Mouse (Mus musculus) spleen, postnatal 14 days (tissue): Measurements from ENCODE around the gene Lin9.

ENCODE experiments used
- DNase-seq, 2 experiments: peaks; one replicate each; pipeline ENCODE4 v3.0.0; 2021 to 2022; ENCODE audit warnings: low spot score in 2 of 2

The Lin9 gene

DNA sequence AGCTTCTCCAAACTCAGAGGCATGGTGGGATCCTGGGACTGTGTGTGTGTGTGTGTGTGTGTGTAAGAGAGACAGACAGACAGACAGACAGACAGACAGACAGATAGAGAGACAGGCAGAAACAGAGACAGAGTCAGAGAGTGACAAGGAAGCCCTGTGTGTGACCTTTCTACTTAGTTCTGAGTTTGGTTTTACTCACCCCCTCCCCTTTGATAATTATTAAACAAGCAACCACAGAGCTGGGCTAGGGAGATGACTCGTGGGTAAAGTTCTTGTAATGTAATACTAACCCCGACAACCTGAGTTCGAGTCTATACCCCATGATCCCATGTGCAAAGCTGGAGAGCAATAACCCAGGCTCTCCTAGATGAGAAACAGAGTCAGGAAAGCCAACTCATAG is 66.9 kb downstream of the Lin9 start:
- no peak for DNase-seq

DNA sequence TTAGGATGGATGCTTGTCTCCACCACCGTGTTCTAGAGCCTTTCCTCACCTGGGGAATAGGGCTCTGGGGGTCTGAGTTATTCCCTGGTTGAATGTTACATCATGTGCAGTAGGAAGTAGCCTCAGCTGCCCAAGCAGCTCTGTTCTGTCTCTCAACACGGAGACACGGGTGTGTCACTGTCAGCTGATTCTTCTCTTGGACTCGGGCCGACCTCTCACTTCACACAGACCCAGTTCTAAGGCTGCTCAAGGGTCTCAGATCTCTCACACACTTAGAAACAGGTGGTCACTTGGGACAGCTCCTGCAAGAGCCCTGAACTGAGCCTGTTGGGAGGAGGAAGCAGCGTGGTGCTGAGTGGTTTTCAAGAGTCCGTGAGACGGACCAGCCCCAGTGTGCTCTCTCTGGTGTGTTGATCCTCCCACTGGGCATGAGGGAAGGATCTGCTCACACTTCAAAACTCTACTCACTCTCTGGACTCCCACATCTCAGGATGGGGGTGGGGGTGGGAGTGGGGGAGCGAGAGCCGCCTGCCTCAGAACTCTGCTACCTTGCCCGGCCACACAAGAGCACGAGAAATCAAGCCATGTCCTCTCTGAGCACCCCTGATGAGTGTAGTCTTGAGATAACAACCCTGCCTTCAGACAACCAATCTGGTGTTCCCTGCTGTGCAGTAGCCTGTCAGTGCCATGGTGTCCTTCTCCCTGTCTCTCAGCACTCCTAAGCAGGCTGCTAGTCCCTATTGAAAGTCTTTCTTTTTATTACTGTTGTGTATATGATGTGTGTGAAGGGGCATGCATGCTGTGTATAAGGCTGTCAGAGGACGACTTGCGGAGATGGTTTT is 68.2 kb downstream of the Lin9 start:
- DNase-seq: no peak

DNA sequence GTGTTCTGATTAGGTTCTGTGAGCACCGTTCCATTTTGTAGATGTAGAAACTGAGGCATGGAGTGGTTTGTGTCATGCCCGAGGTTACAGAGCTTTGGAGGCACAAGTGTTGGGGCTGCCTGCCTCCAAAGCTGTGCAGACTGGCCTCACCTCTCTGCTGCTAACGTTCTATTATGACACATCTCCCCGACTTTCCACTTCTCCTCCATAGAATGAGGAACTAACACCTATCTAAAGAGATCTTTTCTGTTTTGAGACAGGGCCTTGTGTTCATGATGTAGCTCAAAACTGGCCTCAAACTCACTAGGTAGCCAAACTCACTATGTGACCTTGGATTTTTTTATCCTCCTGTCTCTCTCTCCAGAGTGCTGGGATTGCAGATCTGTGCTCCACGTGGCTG is 77.8 kb downstream of the Lin9 start:
- DNase-seq: no peak

DNA sequence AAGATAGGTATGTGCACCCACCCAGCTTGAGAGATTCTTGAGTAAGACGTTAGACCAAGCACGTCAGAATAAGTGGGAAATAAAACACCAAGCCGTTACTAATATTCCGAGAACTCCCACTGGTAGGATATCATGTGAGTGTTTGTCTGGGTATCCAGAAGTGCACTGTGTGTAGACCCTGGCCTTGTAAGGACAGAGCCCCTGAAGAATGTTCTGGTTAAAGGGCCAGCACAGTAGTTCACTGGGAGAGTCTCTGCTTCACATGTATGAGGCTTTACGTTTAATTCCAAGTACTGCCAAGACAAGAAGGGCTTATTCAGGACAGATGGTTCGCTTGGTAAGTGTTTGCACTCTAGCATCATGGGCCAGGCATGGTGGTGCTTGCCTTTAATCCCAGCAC is 78.5 kb downstream of the Lin9 start:
- no peak for DNase-seq

DNA sequence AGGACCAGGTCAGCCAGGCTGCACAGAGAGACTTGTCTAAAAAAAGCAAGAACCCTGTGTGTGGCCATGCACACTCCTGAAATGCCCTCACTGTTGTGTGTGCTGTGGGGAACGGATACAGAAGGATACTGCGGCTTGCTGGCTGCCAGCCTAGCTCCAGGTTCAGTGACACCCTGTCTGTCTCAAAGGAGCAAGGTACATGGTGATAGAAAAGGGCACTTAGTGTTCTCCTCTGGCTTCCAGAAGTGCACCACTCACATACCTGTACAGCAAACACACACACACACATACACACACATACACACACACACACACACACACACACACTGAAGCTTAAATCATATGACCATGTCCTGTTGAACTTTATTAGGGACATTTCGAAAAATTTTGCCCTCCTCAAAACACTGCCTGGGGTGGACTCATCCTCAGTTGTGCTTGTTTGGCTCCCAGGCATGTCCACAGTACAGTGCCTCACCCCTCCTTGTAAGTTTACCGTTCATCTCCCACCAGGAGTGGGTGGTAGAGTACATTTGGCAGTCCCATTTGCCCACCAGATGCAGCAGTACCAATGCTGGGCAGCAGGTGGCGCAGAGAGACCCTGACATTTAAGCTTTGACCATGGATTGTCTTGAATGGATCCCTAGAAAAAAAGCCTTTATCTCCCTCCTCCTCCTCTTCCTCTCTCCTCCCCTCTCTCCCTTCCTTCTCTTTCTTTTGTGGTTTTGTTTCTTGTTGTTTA is 79.2 kb downstream of the Lin9 start:
- DNase-seq: peak; percentile 67 to 83

DNA sequence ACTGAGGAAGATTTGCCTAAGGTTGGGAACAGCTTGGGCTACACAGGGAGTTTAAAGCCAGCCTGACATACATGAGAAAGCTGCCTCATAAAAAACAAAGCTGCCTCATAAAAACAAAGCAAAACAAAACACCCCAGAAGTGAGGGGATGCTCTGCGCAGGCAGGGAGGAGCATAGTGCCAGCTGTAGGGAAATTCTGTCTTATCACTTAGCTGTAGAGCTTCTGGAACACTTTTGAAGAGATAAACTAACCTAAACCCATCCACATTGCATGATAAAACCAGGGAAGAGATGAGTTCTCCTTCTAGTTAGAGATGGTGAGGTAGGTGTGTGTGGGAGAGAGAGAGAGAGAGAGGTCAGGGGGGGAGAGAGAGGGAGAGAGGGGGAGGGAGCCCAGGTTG is 81.7 kb downstream of the Lin9 start:
- DNase-seq: no peak

DNA sequence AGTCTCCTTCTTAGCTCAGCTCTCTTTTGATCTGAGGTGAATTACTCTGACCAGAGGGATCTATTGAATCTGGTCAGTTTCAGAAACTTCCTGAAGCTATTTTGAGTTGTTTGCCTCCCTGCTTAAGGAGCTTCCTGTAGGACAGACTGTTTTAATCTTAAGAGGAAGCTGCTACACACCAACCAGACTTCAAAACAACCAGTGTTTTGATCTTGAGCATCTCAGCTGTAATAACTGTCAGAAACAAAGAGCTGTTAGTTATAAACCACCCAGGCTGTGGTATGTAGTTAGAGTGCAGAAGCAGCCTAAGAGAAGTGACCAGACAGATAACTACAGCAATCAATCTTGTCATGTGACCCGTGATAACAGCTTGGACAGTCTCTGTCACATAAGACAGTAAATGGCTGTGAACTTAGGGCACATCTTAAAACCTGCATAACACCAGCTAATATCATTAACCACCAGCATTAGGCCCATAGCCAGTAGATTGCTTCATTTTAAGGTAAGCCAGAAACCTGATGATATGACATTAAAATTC is 82.8 kb downstream of the Lin9 start:
- DNase-seq: no peak

DNA sequence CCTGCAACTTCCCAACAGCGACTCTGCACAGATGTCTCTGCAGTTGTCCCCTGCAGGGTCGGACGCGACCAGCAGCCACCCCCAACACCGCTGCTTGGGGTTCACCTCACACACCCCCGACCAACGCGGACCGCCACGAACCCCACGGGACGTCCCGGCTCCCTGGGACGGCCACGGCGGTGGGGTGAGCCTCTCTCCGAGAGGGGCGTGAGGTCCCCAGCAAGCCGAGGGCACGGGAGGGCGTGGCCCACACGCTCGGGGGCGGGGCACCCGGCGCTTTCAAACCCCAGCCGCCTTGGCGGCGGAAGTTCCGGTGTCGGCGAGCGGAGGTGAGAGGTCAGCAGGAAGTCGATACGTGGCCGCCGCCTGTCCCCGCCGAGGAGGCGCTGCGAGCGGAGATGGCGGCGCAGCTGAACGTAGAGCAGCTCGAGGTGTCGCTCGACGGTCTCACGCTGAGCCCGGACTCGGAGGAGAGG is 84.8 kb downstream of the Lin9 start, which contains the start of gene Acbd3:
Gene Acbd3, plus strand, starts transcription at position 340 of the 476 bp plus-strand sequence.
- DNase-seq: peak; percentile 86 to 90

DNA sequence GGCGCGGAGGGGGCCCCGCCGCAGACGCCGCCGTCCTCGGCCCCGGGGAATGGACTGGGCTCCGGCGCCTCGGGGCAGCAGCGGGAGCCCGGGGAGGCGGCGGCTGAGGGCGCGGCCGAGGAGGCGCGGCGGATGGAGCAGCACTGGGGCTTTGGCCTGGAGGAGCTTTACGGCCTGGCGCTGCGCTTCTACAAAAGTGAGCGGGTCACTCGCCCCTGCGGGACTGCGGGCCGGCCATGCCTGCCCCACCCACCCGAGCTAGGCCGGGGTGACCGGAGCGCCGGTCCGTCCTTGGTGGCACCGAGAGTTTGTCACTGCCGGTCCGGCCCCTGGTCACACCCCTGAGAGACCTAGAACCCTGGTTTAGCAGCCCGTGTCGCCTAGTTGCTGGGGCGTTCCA is 85.2 kb downstream of the Lin9 start:
- DNase-seq: no peak

DNA sequence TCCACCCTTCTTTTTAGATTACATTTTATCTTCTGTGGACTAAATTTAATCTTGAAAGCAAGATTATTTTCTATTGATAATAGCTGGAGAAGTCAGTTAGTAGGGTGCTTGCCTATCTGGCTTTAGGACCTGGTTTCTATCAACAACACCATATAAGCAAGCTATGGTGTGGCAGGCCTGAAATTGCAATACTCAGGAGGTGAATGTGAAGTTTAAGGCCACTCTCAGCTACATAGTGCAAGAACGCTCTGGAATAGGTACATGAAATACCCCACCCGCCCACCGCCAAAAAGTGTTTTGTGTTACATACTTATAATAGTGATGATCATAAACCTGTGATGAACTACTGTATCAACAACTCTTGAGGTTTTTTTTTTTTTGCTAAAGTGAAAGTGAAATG is 88.3 kb downstream of the Lin9 start:
- DNase-seq: no peak
